Mouse (Mus musculus): Measurements from ENCODE around the gene Anp32e. TPM values are rescaled to one million over a fixed set of nuclear protein-coding genes. Genes with fewer than 3 reads are reported as not detected.
"Not testable (repeated sequence)": the region's sequence is repeated elsewhere in the genome, so short reads cannot be mapped to it uniquely, and the experiment has no call there.

The Anp32e gene
- total RNA-seq, 2 experiments from 2014 or later, result 82.7 to 98.9 TPM

DNA sequence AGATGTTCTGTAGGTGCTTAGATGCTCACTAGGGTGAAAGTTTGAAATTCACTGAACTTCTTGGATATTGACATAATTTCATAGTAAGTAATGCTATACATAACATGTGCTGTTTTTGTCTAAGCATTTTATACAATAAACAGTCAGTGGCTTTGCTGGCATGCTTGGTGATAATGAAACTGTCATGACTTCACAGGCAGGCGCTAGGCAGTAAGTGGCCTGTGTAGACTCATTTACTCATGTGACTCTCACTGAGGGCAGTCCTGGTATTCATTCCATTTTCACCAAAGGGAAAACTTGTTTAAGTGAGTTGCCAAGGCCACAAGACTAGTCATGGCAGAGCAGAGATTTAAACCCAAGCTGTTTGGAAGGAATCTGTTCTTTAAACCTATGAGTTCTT is 40.2 kb downstream of the Anp32e start:
- intact Hi-C loops (cut with DNase I), result loop anchor here (5.0 kb wide), 1 partner anchor 178 kb away; no protein-coding TSS in a partner anchor
- H3K4me3 ChIP-seq, result no peak overlapping the region
- no peak for TF ChIP-seq CTCF (IDR thresholded peaks at IDR 0.05)
- H3K27ac ChIP-seq, result no peak overlapping the region
- DNase-seq (ENCODE audit: extremely low spot score in 1 of 2, low spot score in 2 of 2), result no peak

DNA sequence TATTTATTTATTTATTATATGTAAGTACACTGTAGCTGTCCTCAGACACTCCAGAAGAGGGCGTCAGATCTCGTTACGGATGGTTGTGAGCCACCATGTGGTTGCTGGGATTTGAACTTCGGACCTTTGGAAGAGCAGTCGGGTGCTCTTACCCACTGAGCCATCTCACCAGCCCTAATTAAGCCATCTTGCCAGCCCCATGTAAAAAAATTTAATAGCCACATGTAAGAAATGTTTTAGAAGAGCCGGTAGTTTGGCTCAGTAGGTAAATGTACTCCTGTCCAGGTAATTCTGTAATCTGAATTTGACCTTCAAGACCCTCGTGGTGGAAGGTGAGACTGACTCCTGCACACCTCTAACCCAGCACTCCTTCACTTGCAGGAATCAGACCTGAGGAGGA is 41.6 kb downstream of the Anp32e start:
- H3K4me3 ChIP-seq; intact Hi-C loops (cut with DNase I); DNase-seq (ENCODE audit: extremely low spot score in 1 of 2, low spot score in 2 of 2); H3K27ac ChIP-seq: not testable (repeated sequence)

- Histone ChIP-seq H3K4me3 (no peak overlapping the region; the same call in 1 of the 2 replicates), H3K27ac (peak overlapping the region; percentile 75; the same call in 1 of the 2 replicates)
- intact Hi-C loops (cut with DNase I), result no loop called here
- no peak for DNase-seq (ENCODE audit: extremely low spot score in 1 of 2, low spot score in 2 of 2)
- TF ChIP-seq CTCF (IDR thresholded peaks at IDR 0.05), result no peak
Measured at GRCm38 (mm10) chr3:95972251-95972872, 43.3 kb downstream of the Anp32e start.

GRCm38 (mm10) chr3:95972873-95973634 is 44.0 kb downstream of the Anp32e start:
- peak overlapping the region; percentile 75 for H3K27ac ChIP-seq
- H3K4me3 ChIP-seq, result peak overlapping the region; percentile 16
- TF ChIP-seq CTCF (IDR thresholded peaks at IDR 0.05), result no peak
- no peak for DNase-seq (ENCODE audit: extremely low spot score in 1 of 2, low spot score in 2 of 2)
- intact Hi-C loops (cut with DNase I), result no loop called here

DNA sequence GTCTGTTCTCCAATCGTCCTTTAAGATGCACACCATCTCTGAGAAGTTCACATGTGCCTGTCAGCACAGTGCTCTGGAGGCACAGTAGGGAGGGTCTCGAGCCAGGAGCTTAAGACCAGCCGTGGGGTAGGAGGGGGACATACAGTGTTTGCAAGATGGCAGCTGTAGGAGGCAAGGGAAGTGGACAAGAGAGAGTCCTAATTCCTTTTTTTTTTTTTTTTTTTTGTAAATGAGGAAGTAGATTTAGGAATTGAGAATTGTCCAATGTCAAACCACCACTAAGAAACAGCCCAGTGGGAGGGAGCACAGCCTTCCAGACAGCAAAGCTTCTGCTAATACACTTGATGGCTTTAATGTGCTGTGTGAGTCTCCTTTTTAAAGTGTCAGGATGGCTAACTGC is 48.0 kb downstream of the Anp32e start:
- DNase-seq (ENCODE audit: extremely low spot score in 1 of 2, low spot score in 2 of 2), result no peak
- H3K4me3 ChIP-seq, result no peak overlapping the region
- no peak overlapping the region for H3K27ac ChIP-seq
- no peak for TF ChIP-seq CTCF (IDR thresholded peaks at IDR 0.05)
- intact Hi-C loops (cut with DNase I), result no loop called here

DNA sequence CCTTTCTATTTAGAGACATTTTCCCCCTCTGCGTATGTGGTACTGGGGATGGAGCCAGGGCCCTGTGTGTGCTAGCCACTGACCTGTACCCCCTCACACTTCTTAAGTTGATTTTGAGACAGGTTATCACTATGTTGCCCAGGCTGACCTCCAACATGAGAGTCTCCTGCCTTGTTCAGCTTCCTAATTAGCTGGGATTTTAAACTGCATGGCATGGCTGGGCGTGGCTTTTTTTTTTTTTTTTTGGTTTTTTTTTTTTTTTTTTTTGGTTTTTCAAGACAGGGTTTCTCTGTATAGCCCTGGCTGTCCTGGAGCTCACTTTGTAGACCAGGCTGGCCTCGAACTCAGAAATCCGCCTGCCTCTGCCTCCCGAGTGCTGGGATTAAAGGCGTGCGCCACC is 48.5 kb downstream of the Anp32e start:
- H3K4me3 ChIP-seq; intact Hi-C loops (cut with DNase I); DNase-seq (ENCODE audit: extremely low spot score in 1 of 2, low spot score in 2 of 2); H3K27ac ChIP-seq: not testable (repeated sequence)

DNA sequence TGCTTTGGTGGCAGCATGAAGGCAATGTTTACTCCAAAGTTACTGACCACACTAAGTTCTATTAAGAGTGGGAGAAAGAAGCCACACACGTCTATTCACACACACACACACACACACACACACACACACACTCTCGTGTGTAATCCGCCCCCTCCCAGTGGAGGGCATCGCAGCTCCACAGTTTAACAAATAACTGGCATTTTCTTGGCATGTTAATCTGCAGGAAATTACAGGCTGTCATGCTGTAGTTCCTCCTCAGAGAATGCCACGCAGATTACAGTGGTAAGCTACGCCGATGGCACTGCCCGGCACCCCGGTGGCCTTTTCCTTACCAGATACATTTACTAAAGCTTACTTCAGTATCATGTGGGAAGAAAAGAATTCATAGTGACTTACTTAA is 49.2 kb downstream of the Anp32e start:
- intact Hi-C loops (cut with DNase I), result no loop called here
- Histone ChIP-seq H3K27ac (peak overlapping the region; percentile 57), H3K4me3 (no peak overlapping the region)
- TF ChIP-seq CTCF (IDR thresholded peaks at IDR 0.05), result no peak
- no peak for DNase-seq (ENCODE audit: extremely low spot score in 1 of 2, low spot score in 2 of 2)

GRCm38 (mm10) chr3:95980276-95980970 is 51.4 kb downstream of the Anp32e start:
- intact Hi-C loops (cut with DNase I), result no loop called here
- no peak overlapping the region for H3K4me3 ChIP-seq
- H3K27ac ChIP-seq, result no peak overlapping the region
- DNase-seq (ENCODE audit: extremely low spot score in 1 of 2, low spot score in 2 of 2), result no peak
- no peak for TF ChIP-seq CTCF (IDR thresholded peaks at IDR 0.05)

GRCm38 (mm10) chr3:95982129-95982528 is 53.1 kb downstream of the Anp32e start:
- intact Hi-C loops (cut with DNase I), result no loop called here
- no peak for DNase-seq (ENCODE audit: extremely low spot score in 1 of 2, low spot score in 2 of 2)
- no peak for TF ChIP-seq CTCF (IDR thresholded peaks at IDR 0.05)
- Histone ChIP-seq H3K4me3 (no peak overlapping the region), H3K27ac (no peak overlapping the region)

GRCm38 (mm10) chr3:95985209-95986000 is 56.4 kb downstream of the Anp32e start:
- H3K4me3 ChIP-seq, result peak overlapping the region; percentile 26
- DNase-seq (ENCODE audit: extremely low spot score in 1 of 2, low spot score in 2 of 2), result peak; percentile 47 to 64
- H3K27ac ChIP-seq, result peak overlapping the region; percentile 96
- intact Hi-C loops (cut with DNase I), result no loop called here
- no peak for TF ChIP-seq CTCF (IDR thresholded peaks at IDR 0.05)

- no peak for TF ChIP-seq CTCF (IDR thresholded peaks at IDR 0.05)
- peak; percentile 51 to 54 for DNase-seq (ENCODE audit: extremely low spot score in 1 of 2, low spot score in 2 of 2)
- Histone ChIP-seq H3K4me3 (peak overlapping the region; percentile 18; the same call in 1 of the 2 replicates), H3K27ac (peak overlapping the region; percentile 96)
- intact Hi-C loops (cut with DNase I), result no loop called here
Measured at GRCm38 (mm10) chr3:95986001-95986622, 57.1 kb downstream of the Anp32e start.
